Mouse (Mus musculus) kidney, postnatal 25 days (tissue): ENCODE data around the gene Zdhhc16.
"Not testable (repeated sequence)": the region's sequence is repeated elsewhere in the genome, so short reads cannot be mapped to it uniquely, and the experiment has no call there.

Source experiments
- DNase-seq, 2 experiments: peaks; one replicate each; pipeline ENCODE4 v3.0.0; 2021; ENCODE audit warnings: mixed read lengths in 2 of 2

The Zdhhc16 gene

GRCm38 (mm10) chr19:41913774-41914591 is 19.3 kb upstream of the Zdhhc16 start:
- DNase-seq: no peak

- not testable (repeated sequence) for DNase-seq
Measured at GRCm38 (mm10) chr19:41914592-41914882, 18.7 kb upstream of the Zdhhc16 start.

- DNase-seq: no peak
Measured at GRCm38 (mm10) chr19:41915294-41915693, 18.0 kb upstream of the Zdhhc16 start.

- DNase-seq: no peak
Measured at GRCm38 (mm10) chr19:41916853-41917252, 16.4 kb upstream of the Zdhhc16 start.

GRCm38 (mm10) chr19:41919471-41919870 is 13.8 kb upstream of the Zdhhc16 start:
- no peak for DNase-seq

- no peak for DNase-seq
Measured at GRCm38 (mm10) chr19:41920412-41921067, 12.7 kb upstream of the Zdhhc16 start.

- DNase-seq: no peak
Measured at GRCm38 (mm10) chr19:41932686-41933085, 594 bp upstream of the Zdhhc16 start.

DNA sequence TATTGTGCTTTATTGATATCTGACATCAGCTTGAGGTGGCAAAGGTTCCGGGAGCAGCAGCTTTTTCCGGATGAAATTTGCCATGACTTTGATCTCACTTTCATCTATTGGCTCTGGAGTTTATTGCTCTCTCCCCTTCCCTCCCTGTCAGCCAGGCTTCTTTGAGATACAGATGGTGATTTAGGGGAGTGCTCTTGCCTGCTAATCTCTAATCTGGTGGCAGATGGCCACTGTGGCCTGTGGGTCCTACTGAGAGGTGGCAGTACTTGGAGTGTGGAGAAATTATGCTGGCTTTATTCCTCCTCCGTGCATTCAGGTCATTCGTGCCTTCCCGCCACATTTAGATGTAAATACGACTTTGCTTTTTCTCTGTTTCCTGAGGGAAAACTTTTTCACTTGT is 844 bp downstream of the Zdhhc16 start:
- no peak for DNase-seq

DNA sequence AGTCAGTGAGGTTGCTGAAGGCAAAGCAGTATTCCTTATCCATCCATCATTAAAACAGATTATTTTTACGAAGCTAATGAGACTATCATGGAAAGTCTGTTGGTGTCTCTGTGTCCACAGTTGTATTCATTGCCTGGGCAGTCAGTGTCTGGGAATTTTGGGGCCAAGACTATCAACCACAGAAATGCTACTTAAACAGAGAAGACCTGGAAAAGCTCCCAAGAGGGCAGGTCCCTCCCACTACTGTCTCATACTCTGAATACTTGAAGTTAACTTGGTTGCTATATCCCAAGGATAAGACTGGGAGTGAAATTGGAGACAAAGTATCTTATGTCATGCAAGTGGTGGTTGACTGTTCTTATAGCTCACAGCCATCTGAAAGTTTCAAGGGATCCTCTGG is 2.6 kb downstream of the Zdhhc16 start:
- DNase-seq: no peak

- no peak for DNase-seq
Measured at GRCm38 (mm10) chr19:41938539-41938938, 5.3 kb downstream of the Zdhhc16 start.

DNA sequence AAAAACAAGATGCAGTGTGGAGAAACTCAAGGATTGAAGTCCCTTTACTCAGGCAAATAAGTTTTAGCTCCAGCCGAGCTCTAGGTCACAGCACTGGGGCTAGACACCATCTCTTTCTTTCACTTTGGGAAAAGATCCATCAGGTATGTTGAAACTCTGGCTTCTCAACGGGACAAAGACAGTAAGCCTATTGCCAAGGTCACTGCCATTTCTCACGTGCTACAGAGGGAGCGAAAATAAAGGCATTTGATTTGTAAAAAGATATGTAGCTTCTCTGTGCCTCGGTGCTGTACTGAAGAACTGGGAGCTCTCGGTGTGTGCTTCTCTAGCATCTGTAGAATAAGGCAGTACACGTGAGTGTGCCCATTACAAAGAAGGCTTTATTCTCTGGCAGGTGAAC is 10.6 kb downstream of the Zdhhc16 start:
- DNase-seq: no peak

DNA sequence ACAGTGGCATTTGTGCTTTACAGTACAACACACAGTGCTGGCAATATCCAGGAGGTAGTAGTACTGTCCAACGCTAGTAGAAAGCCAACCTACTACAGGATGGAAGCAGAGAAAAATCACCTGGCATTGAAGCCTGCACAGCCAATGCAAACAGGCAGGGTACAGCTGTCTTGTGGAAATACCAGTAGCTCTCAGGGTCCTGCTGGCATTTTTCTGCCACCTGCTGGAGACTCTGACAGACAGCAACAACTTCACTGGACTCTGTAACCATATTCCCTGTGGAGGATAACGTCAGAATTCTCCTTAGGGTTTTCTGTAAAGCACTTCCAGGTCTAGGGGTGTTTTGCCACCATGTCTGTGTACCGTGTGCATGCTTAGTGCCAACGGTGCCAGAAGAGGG is 19.0 kb downstream of the Zdhhc16 start:
- peak in 1 of 2 experiments; percentile 29 for DNase-seq

DNA sequence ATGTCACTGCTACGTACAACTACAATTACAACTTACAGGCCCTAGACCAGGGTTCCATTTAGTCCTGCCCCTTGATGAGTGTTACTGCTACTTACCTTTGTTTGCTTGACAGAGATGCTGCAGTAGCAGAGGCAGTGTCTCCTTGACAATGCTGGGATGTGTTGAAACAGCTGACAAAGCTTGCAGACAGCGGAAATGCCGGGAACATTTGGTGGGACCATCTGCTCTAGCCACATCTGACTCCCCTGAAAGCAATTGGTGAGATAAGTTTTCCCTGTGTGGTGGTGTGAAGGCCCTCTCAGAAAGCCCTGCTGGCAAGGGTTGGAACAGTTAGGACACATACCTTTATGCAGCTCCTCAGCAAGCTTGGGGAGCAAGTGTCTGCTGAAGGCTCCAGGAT is 20.3 kb downstream of the Zdhhc16 start:
- no peak for DNase-seq

DNA sequence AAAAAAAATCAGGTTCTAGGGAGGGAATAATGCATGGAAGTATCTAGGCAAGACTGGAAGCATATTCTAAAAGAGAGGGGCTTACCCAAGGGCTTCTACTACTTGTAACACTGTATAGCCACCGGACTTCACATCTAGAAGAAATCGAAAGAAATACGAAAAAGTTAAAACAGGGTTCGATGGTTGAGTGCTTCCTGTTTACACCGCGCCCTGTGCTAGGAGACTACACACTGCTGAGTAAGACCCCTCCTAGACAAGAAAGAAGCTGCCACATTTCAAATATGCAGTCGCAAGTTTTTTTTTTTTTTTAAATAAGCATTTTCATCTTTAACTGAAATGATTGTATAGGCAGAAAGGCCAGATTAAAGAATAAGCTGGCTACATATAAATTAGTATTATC is 36.3 kb downstream of the Zdhhc16 start:
- DNase-seq: no peak

DNA sequence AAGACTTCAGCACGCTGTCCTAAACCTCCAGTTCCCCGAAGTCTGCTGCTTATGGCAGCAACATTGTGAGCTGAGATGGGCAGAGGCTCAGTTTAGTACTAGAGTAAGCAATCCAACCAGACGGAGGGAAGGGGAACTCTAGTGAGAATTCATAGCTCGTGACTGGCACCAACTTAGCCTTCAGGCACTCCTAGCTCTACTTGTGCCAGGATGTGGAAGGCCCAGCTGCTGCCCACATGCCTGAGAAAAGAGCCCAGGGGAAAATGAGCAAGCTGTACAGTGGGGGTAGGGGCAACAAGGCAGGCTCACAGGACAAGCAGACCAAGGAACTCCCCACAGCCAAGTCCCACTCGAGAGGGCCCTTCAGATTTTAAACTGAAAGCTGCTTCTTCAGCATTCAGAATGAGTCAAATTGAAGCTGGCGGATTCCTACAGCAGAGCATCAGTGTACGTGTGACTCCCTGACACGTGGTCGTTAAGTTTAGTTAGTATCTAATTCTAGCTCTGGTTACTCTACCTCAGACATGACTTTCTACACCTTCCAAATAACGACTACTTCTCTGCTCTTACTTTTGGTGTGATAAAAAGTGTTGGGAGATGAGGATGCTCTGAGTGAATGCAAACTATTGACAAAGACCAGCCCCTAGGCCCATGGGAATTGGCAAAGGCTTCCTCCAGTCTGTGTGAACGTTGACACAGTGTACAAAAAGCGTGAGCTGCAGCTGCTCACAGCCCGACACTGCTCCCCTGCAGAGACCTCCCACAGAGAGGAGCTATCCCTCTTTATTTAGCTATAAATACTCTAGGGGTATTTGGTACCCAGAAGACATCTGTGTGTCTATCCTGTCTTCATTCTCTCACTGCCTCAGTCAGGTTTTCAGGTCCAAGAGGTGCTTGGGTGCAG is 40.9 kb downstream of the Zdhhc16 start:
- DNase-seq: no peak

DNA sequence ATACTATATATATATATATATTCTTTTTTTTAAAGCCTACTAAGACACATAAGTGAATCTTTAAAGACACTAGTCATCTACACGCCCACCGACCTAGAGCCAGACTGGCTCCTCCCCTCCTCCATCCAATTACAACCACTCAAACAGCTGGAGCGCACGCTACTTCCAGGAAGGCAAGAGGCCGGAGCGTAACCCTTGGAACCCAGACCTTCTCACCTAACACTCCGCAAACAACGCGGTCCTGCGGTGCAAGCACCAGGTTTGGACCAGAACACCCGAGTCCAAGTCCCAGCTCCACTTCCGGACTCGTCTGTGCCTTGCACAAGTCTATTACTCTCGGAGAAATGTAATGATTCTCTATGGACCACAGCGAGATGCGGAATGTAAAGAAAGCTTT is 47.1 kb downstream of the Zdhhc16 start:
- DNase-seq: peak; percentile 53 to 76

DNA sequence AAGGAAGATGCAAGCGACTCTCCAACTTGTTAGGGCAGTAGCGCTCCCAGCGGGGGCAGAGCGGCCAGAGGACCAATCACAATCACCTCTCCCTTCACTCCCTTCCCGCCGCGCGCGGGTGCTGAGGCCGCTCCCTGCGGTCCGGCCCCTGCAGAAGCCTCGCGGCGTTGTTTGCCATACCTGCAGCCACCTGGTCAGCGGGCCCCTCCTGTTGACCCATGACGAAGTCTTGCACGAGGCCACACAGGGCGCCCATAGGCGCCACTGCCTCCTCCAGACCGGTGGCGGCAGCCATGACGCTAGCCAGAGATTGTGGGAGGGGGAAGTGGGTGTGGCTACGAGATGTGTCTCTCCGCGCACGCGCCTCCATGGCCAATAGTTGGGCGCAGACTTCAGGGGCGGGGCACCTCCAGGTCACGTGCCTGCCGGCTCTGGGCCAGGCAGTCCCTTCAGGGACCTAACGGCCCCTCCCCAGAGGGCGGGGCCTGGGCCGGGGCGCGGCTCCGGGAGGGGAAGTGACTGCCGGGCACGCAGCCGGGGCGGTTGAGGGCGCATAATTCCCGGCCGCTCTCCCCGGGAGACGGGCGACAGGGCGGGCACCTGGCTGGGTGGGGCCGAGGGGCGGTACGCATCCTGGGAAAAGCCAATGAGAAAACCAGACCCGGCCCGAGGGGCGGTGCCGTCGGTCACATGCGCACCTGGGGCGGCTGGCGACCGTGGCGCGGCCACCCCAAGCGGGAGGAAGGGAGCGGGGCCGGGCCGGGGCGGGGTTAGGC is 47.7 kb downstream of the Zdhhc16 start, which contains the start of gene Mms19:
Gene Mms19, minus strand, starts transcription at position 339 of the 776 bp plus-strand sequence.
- DNase-seq: peak; percentile 99 to 100

DNA sequence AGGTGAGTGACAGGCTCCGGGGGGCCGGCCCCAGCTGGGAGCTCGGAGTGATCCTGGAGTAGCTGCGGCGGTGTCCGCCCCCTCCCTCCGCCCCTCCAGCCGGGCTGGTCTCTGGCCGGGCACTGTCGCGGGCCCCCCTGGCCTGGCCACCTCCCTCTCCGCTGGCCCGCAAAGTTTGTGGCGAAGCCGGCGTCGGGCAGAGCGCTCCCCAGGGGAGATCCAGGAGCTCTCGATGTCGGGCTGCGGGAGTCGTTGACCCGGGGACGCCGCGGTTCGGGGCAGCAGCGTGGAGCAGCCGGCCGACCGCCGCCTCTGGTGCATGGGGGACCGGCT is 48.3 kb downstream of the Zdhhc16 start, which contains the start of gene Ubtd1:
Gene Ubtd1, plus strand, starts transcription at position 169 of the 333 bp plus-strand sequence.
- DNase-seq: no peak

DNA sequence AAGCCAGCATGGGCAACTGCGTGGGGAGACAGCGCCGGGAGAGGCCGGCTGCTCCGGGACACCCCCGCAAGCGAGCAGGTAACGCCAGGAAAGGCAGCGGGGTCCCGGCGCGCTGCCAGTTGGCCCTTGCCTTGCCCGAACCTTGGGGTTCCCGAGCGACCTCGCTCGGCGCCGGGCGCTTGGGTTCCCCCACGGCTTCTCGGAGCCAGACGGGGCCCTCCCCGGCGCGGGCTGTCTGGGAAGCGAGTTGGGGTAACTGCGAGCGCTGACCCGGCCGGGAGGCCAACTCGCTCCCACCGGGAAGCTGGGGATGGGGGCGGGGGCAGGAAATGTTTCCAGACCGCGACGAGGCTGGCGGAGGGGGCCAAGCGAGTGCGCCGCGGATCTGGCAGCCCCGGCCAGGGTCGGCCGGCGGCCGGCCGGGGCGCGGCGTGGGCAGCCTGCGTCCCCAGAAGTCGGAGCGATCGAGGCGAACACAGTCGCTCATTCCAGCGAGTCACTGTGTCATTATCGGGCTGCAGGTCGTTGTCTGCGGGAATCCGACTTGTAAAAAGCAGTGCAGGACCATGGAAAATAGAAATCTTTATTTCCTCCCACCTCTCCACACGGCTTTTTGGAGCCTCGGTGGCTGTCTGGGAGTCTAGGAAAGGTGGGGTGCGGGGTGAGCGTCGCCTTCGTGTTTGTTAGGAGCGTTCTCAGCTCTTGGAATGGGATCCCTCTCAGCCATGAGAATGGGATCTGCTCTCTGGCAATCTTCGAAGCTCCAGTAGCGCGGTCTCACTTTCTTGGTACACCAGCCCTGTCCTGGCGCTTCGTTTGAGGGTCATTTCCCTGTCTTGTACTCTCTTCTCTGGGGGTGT is 48.9 kb downstream of the Zdhhc16 start:
- DNase-seq: peak; percentile 51 to 77

DNA sequence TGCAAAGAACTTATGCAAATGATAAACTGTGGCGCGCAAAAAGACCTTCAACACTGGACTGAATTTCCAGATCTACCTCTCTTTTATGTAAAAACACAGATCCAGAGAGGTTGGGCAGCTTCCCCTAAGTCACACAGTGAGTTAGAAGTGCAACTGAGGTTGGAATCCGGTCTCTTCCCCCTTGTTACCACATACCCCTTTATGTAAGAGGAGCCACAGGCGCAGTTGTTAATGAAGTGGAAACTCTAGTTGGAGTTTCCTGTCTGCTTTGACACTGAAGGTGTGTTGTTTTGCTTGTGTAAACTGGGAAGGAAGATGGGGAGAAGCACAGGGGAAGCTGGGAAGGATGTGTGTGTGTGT is 49.5 kb downstream of the Zdhhc16 start:
- peak in 1 of 2 experiments; percentile 23 for DNase-seq

DNA sequence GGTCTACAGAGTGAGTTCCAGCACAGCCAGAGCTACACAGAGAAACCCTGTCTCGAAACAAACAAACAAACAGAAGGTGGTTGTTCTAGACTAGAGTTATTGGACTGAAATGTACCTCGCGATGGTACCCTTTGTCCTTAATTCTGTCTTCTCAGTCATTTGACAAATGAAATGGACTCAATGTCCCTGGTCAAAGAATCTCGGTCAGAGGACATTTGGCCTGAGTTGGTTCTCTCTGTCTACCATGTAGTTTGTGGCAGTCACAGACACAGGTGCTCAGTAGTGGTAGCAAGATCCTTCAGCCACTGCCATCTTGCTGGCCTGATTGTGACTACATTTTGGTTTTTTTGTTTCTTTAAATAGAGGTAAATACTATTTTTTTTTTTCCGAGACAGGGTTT is 52.7 kb downstream of the Zdhhc16 start:
- peak in 1 of 2 experiments; percentile 29 for DNase-seq

GRCm38 (mm10) chr19:41987206-41987605 is 53.9 kb downstream of the Zdhhc16 start:
- DNase-seq: no peak
